ENCODE assay signal across 26 mouse cellular contexts in the genomic region with DNA sequence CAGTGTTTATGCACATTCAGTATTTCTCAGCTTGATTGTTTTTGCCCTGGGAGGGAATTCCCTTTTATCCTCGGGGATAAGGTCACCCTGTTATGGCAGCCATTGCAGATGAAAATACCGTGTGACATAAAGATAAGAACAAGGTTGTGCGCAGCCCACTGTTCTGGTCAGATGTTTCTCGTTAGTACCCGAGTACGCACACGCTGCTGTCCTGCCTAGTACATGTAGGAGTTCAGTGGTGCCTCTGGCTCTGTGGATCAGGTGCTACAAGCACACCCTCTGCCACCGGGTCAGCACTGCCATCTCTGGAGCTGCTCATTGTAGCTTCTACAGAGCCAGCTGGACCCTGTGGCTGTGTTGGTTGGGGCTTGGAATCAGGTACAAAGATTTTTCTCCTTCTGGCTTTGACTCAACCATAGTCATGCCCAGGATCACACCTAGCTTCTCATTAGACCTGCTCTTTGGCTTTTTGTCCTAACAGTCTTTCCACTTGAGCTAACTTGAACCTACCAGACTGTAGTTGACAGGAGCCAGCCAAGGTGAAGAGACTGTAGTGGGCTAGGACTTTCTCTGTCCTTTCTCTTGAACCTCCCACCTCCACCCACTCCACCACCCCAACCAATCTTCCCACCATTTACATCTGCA.
"Had no signal": no experiment of that assay in that cellular context is flagged by ENCODE, and none has a peak within 500 bp of the region (broad histone marks: within the 10 kb centered on the region; RNA-seq: fewer than 3 reads in every experiment).

No protein-coding gene starts in this region.

- H3K27me3 ChIP-seq: limb, embryonic 13.5 days; liver, embryonic 12.5 days; liver, embryonic 15.5 days; lung, embryonic 15.5 days; midbrain, embryonic 13.5 days; neural tube, embryonic 13.5 days had no signal

- H3K4me3 ChIP-seq: layer of hippocampus, adult 2 months; limb, embryonic 10.5 days; limb, embryonic 13.5 days; liver, embryonic 12.5 days; liver, embryonic 15.5 days; lung, embryonic 15.5 days; megakaryocyte, embryonic 14.5 days; midbrain, embryonic 10.5 days; midbrain, embryonic 13.5 days; myocyte; neural tube, embryonic 13.5 days had no signal

- H3K4me2 ChIP-seq: limb, embryonic 13.5 days; liver, embryonic 12.5 days; liver, embryonic 15.5 days; lung, embryonic 15.5 days; midbrain, embryonic 13.5 days; neural tube, embryonic 13.5 days had no signal

- H3K4me1 ChIP-seq: liver, embryonic 12.5 days; liver, embryonic 15.5 days had no signal

- ATAC-seq: intestine, embryonic 16.5 days; liver, embryonic 12.5 days; midbrain, embryonic 13.5 days; midbrain, embryonic 16.5 days had no signal

- H3K27ac ChIP-seq: kidney, postnatal 0 days; layer of hippocampus, adult 2 months; limb, embryonic 10.5 days; limb, embryonic 13.5 days; liver, embryonic 12.5 days; liver, embryonic 15.5 days; midbrain, embryonic 10.5 days; midbrain, embryonic 13.5 days; neural tube, embryonic 13.5 days; stomach, postnatal 0 days had no signal

- H3K36me3 ChIP-seq: limb, embryonic 10.5 days; limb, embryonic 13.5 days; liver, embryonic 12.5 days; liver, embryonic 15.5 days; lung, embryonic 15.5 days; midbrain, embryonic 10.5 days; midbrain, embryonic 13.5 days; neural tube, embryonic 13.5 days had no signal

- H3K9ac ChIP-seq: limb, embryonic 13.5 days; liver, embryonic 12.5 days; liver, embryonic 15.5 days; lung, embryonic 15.5 days; midbrain, embryonic 13.5 days; neural tube, embryonic 13.5 days had no signal

- H3K9me3 ChIP-seq: limb, embryonic 10.5 days; limb, embryonic 13.5 days; liver, embryonic 12.5 days; liver, embryonic 15.5 days; lung, embryonic 15.5 days; megakaryocyte, embryonic 14.5 days; midbrain, embryonic 10.5 days; midbrain, embryonic 13.5 days; neural tube, embryonic 13.5 days had no signal

- DNase-seq: layer of hippocampus, adult 9-11 months; liver; lung, adult 18-20 months; lung, postnatal 10 days; lung, postnatal 36 days; right cerebral cortex, adult 18-20 months; right cerebral cortex, postnatal 14 days; right cerebral cortex, postnatal 4 days; thymus, adult 2 months; thymus, postnatal 14 days; thymus, postnatal 4 days had no signal
